Mouse (Mus musculus) splenic B cell, adult 2 months (primary cell): Measurements from ENCODE around the gene Il12a.
A peak's percentile ranks its signal among the peaks of the same experiment; 100 is the strongest.
"Not testable (repeated sequence)": the region's sequence is repeated elsewhere in the genome, so short reads cannot be mapped to it uniquely, and the experiment has no call there.

ENCODE experiments used
- DNase-seq: peaks from one replicate; pipeline ENCODE4 v3.0.0-alpha.2; 2011; ENCODE audit warnings: low read depth, low spot score
- H3K27me3 ChIP-seq: 2 replicates; pipeline ENCODE4 v1.6.1; 2012; ENCODE audit warnings: mild to moderate bottlenecking, low read length, moderate library complexity, mixed read lengths; ENCODE audit not compliant: control insufficient read depth, poor library complexity, insufficient read depth, severe bottlenecking
- H3K36me3 ChIP-seq: 2 replicates; pipeline ENCODE4 v1.6.1; 2012; ENCODE audit warnings: mild to moderate bottlenecking, low read length, moderate library complexity, mixed read lengths; ENCODE audit not compliant: control insufficient read depth, poor library complexity, insufficient read depth, severe bottlenecking

Gene Il12a

GRCm38 (mm10) chr3:68696495-68697200, 6.2 kb downstream of the Il12a start:
- Histone ChIP-seq H3K27me3 (no peaks in the 10 kb centered on the region), H3K36me3 (peaks cover 8% of the 10 kb centered on the region)
- DNase-seq, result no peak

GRCm38 (mm10) chr3:68698601-68699000, 8.2 kb downstream of the Il12a start:
- DNase-seq, result no peak
- Histone ChIP-seq H3K27me3 (no peaks in the 10 kb centered on the region), H3K36me3 (peaks cover 8% of the 10 kb centered on the region)

GRCm38 (mm10) chr3:68700091-68700490, 9.6 kb downstream of the Il12a start:
- peaks cover 8% of the 10 kb centered on the region for H3K36me3 ChIP-seq
- H3K27me3 ChIP-seq, result no peaks in the 10 kb centered on the region
- no peak for DNase-seq

GRCm38 (mm10) chr3:68706307-68706706, 15.9 kb downstream of the Il12a start:
- no peaks in the 10 kb centered on the region for H3K27me3 ChIP-seq
- H3K36me3 ChIP-seq, result no peaks in the 10 kb centered on the region
- DNase-seq, result no peak

- Histone ChIP-seq H3K27me3 (no peaks in the 10 kb centered on the region), H3K36me3 (no peaks in the 10 kb centered on the region)
- DNase-seq, result peak; percentile 49
Measured at GRCm38 (mm10) chr3:68708230-68708629, 17.8 kb downstream of the Il12a start.

GRCm38 (mm10) chr3:68709198-68709797, 18.9 kb downstream of the Il12a start:
- peak; percentile 86 for DNase-seq

GRCm38 (mm10) chr3:68710436-68710835, 20.0 kb downstream of the Il12a start:
- Histone ChIP-seq H3K27me3 (no peaks in the 10 kb centered on the region), H3K36me3 (no peaks in the 10 kb centered on the region)
- no peak for DNase-seq

More at GRCm38 (mm10) chr3:68709198-68709797, 18.9 kb downstream of the Il12a start:
- Histone ChIP-seq H3K36me3 (no peaks in the 10 kb centered on the region), H3K27me3 (no peaks in the 10 kb centered on the region)

GRCm38 (mm10) chr3:68711510-68711909, 21.1 kb downstream of the Il12a start:
- no peak for DNase-seq
- Histone ChIP-seq H3K27me3 (no peaks in the 10 kb centered on the region), H3K36me3 (no peaks in the 10 kb centered on the region)

- peak; percentile 77 for DNase-seq
- Histone ChIP-seq H3K27me3 (no peaks in the 10 kb centered on the region), H3K36me3 (no peaks in the 10 kb centered on the region)
Measured at GRCm38 (mm10) chr3:68713550-68713949, 23.1 kb downstream of the Il12a start.

GRCm38 (mm10) chr3:68717346-68717745, 26.9 kb downstream of the Il12a start:
- H3K36me3 ChIP-seq, H3K27me3 ChIP-seq: not testable (repeated sequence)
- peak; percentile 87 for DNase-seq

- peak; percentile 37 for DNase-seq
- H3K27me3 ChIP-seq, result no peaks in the 10 kb centered on the region
- no peaks in the 10 kb centered on the region for H3K36me3 ChIP-seq
Measured at GRCm38 (mm10) chr3:68719229-68719819, 28.9 kb downstream of the Il12a start.

GRCm38 (mm10) chr3:68720258-68720657, 29.8 kb downstream of the Il12a start:
- H3K36me3 ChIP-seq, result no peaks in the 10 kb centered on the region
- DNase-seq, result peak; percentile 51

GRCm38 (mm10) chr3:68741955-68742354, 51.5 kb downstream of the Il12a start:
- Histone ChIP-seq H3K27me3 (no peaks in the 10 kb centered on the region), H3K36me3 (no peaks in the 10 kb centered on the region)
- no peak for DNase-seq

More at GRCm38 (mm10) chr3:68720258-68720657, 29.8 kb downstream of the Il12a start:
- no peaks in the 10 kb centered on the region for H3K27me3 ChIP-seq

GRCm38 (mm10) chr3:68742718-68743471, 52.5 kb downstream of the Il12a start:
- DNase-seq, result no peak
- no peaks in the 10 kb centered on the region for H3K27me3 ChIP-seq
- no peaks in the 10 kb centered on the region for H3K36me3 ChIP-seq

GRCm38 (mm10) chr3:68743472-68743732, 53.0 kb downstream of the Il12a start:
- no peaks in the 10 kb centered on the region for H3K36me3 ChIP-seq
- H3K27me3 ChIP-seq, result no peaks in the 10 kb centered on the region
- no peak for DNase-seq
